Mouse (Mus musculus): ENCODE data around the gene Mosmo.

Gene Mosmo

GRCm38 (mm10) chr7:120754671-120755070, 77.3 kb downstream of the Mosmo start:
- in situ Hi-C loops (cut with MboI, MseI), result loop anchor here (25.0 kb wide), 1 partner anchor 642 kb away; the partner anchor contains the start of gene Tmem159

- in situ Hi-C loops (cut with MboI, MseI), result loop anchor here (5.0 to 25.0 kb wide), 3 partner anchors 55 to 1233 kb away; partner anchors contain the start of gene Tmem159
These were observed 90.0 kb downstream of the Mosmo start for GRCm38 (mm10) chr7:120767369-120767768.

- in situ Hi-C loops (cut with MboI, MseI), result loop anchor here (10.0 to 25.0 kb wide), 2 partner anchors 659 to 813 kb away; partner anchors contain the start of gene Tmem159
These were observed 94.0 kb downstream of the Mosmo start for GRCm38 (mm10) chr7:120771389-120771788.

DNA sequence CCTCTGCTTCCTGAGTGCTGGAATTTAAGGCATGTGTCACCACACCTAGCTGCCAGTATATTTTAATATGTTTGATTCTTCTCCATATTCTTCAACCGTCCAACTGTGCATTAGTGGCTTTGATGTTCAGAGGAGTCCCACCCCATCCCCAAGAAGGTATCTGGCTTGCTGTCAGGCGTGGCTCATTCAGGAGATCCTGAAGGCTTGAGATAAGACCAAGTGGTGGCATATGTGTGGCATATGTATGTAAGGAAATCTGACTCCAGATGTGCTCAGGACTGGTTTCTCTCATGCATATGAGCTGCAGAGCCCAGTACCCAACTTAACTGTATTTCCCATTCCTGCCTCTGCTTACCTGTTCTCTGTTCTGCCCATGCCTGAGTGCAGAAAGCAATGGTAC, 100.6 kb downstream of the Mosmo start:
- in situ Hi-C loops (cut with MboI, MseI), result loop anchor here (10.0 kb wide), 1 partner anchor 807 kb away; no protein-coding TSS in a partner anchor

Measured in T-helper 1 cell (primary cell).